Mouse (Mus musculus): ENCODE data around the gene Piwil4. TPM values are rescaled to one million over a fixed set of nuclear protein-coding genes. Genes with fewer than 3 reads are reported as not detected.

Gene Piwil4
- polyA plus RNA-seq, 1 experiment from 2014 or later, result not detected

- DNase-seq (ENCODE audit: low spot score), result peak; percentile 64
- WGBS, result 31% methylated on average over 7 of the region's 7 CpGs
- no peaks in the 10 kb centered on the region for H3K27me3 ChIP-seq (ENCODE audit: control insufficient read depth, insufficient read depth, low read length)
- no peaks in the 10 kb centered on the region for H3K36me3 ChIP-seq (ENCODE audit: control insufficient read depth, insufficient read depth, low read length)
- H3K4me1 ChIP-seq (replicated peaks; ENCODE audit: control insufficient read depth, insufficient read depth, low read length), result no peaks in the 10 kb centered on the region
- no peak overlapping the region for H3K4me3 ChIP-seq (ENCODE audit: low read depth, low read length)
- no peak overlapping the region for H3K9ac ChIP-seq (ENCODE audit: low read length)
- H3K9me3 ChIP-seq (ENCODE audit: control insufficient read depth, low read length), result no peaks in the 10 kb centered on the region
- no peak; the same call in 1 of the 2 replicates for ATAC-seq (replicated peaks; ENCODE audit: low FRiP score)
- H3K27ac ChIP-seq (ENCODE audit: low read depth, low read length), result no peak overlapping the region
- no peak overlapping the region for H3K4me2 ChIP-seq (ENCODE audit: low read depth, low read length, severe bottlenecking)
Measured at GRCm38 (mm10) chr9:14764765-14765164, 24.2 kb upstream of the Piwil4 start.

- Histone ChIP-seq H3K4me1 (replicated peaks; ENCODE audit: control insufficient read depth, insufficient read depth, low read length) (no peaks in the 10 kb centered on the region), H3K27ac (ENCODE audit: low read depth, low read length) (no peak overlapping the region), H3K9ac (ENCODE audit: low read length) (no peak overlapping the region), H3K4me3 (ENCODE audit: low read depth, low read length) (no peak overlapping the region), H3K9me3 (ENCODE audit: control insufficient read depth, low read length) (no peaks in the 10 kb centered on the region), H3K27me3 (ENCODE audit: control insufficient read depth, insufficient read depth, low read length) (no peaks in the 10 kb centered on the region), H3K36me3 (ENCODE audit: control insufficient read depth, insufficient read depth, low read length) (no peaks in the 10 kb centered on the region), H3K4me2 (ENCODE audit: low read depth, low read length, severe bottlenecking) (no peak overlapping the region)
- DNase-seq (ENCODE audit: low spot score), result no peak
- ATAC-seq (replicated peaks; ENCODE audit: low FRiP score), result no peak
Measured at GRCm38 (mm10) chr9:14759261-14759660, 18.7 kb upstream of the Piwil4 start.

GRCm38 (mm10) chr9:14758590-14758989, 18.1 kb upstream of the Piwil4 start:
- DNase-seq (ENCODE audit: low spot score) (no peak), ATAC-seq (replicated peaks; ENCODE audit: low FRiP score) (no peak)
- Histone ChIP-seq H3K4me1 (replicated peaks; ENCODE audit: control insufficient read depth, insufficient read depth, low read length) (no peaks in the 10 kb centered on the region), H3K4me3 (ENCODE audit: low read depth, low read length) (no peak overlapping the region), H3K4me2 (ENCODE audit: low read depth, low read length, severe bottlenecking) (no peak overlapping the region), H3K27me3 (ENCODE audit: control insufficient read depth, insufficient read depth, low read length) (no peaks in the 10 kb centered on the region), H3K9me3 (ENCODE audit: control insufficient read depth, low read length) (no peaks in the 10 kb centered on the region), H3K36me3 (ENCODE audit: control insufficient read depth, insufficient read depth, low read length) (no peaks in the 10 kb centered on the region), H3K27ac (ENCODE audit: low read depth, low read length) (no peak overlapping the region), H3K9ac (ENCODE audit: low read length) (no peak overlapping the region)
- WGBS, result 78% methylated on average over 7 of the region's 7 CpGs

- WGBS, result 85% methylated on average over 3 of the region's 3 CpGs
- DNase-seq (ENCODE audit: low spot score), result peak; percentile 20
Measured at GRCm38 (mm10) chr9:14754469-14754868, 13.9 kb upstream of the Piwil4 start.

GRCm38 (mm10) chr9:14753947-14754346, 13.4 kb upstream of the Piwil4 start:
- no peak overlapping the region for H3K4me2 ChIP-seq (ENCODE audit: low read depth, low read length, severe bottlenecking)
- no peaks in the 10 kb centered on the region for H3K36me3 ChIP-seq (ENCODE audit: control insufficient read depth, insufficient read depth, low read length)
- peaks cover 5% of the 10 kb centered on the region; the same call in 1 of the 2 replicates for H3K4me1 ChIP-seq (replicated peaks; ENCODE audit: control insufficient read depth, insufficient read depth, low read length)
- DNase-seq (ENCODE audit: low spot score) (no peak), ATAC-seq (replicated peaks; ENCODE audit: low FRiP score) (no peak)
- peaks cover 12% of the 10 kb centered on the region for H3K27me3 ChIP-seq (ENCODE audit: control insufficient read depth, insufficient read depth, low read length)
- H3K4me3 ChIP-seq (ENCODE audit: low read depth, low read length), result no peak overlapping the region
- no peak overlapping the region for H3K27ac ChIP-seq (ENCODE audit: low read depth, low read length)
- no peaks in the 10 kb centered on the region for H3K9me3 ChIP-seq (ENCODE audit: control insufficient read depth, low read length)
- H3K9ac ChIP-seq (ENCODE audit: low read length), result no peak overlapping the region

More at GRCm38 (mm10) chr9:14754469-14754868, 13.9 kb upstream of the Piwil4 start:
- Histone ChIP-seq H3K27me3 (ENCODE audit: control insufficient read depth, insufficient read depth, low read length) (peaks cover 12% of the 10 kb centered on the region), H3K36me3 (ENCODE audit: control insufficient read depth, insufficient read depth, low read length) (no peaks in the 10 kb centered on the region), H3K9me3 (ENCODE audit: control insufficient read depth, low read length) (no peaks in the 10 kb centered on the region), H3K4me2 (ENCODE audit: low read depth, low read length, severe bottlenecking) (no peak overlapping the region), H3K4me1 (replicated peaks; ENCODE audit: control insufficient read depth, insufficient read depth, low read length) (peaks cover 5% of the 10 kb centered on the region; the same call in 1 of the 2 replicates), H3K9ac (ENCODE audit: low read length) (no peak overlapping the region), H3K27ac (ENCODE audit: low read depth, low read length) (no peak overlapping the region), H3K4me3 (ENCODE audit: low read depth, low read length) (no peak overlapping the region)
- no peak for ATAC-seq (replicated peaks; ENCODE audit: low FRiP score)

GRCm38 (mm10) chr9:14752001-14752522, 11.5 kb upstream of the Piwil4 start, which contains the start of gene Fut4:
TSS of gene Fut4 (minus strand) at chr9:14752393.
- H3K36me3 ChIP-seq (ENCODE audit: control insufficient read depth, insufficient read depth, low read length), result no peaks in the 10 kb centered on the region
- peaks cover 12% of the 10 kb centered on the region for H3K27me3 ChIP-seq (ENCODE audit: control insufficient read depth, insufficient read depth, low read length)
- H3K9ac ChIP-seq (ENCODE audit: low read length), result peak within 1 kb of the TSS; percentile 56
- no peaks in the 10 kb centered on the region for H3K9me3 ChIP-seq (ENCODE audit: control insufficient read depth, low read length)
- H3K27ac ChIP-seq (ENCODE audit: low read depth, low read length), result no peak within 1 kb of the TSS
- peaks cover 5% of the 10 kb centered on the region; the same call in 1 of the 2 replicates for H3K4me1 ChIP-seq (replicated peaks; ENCODE audit: control insufficient read depth, insufficient read depth, low read length)
- under 1% methylated on average over 24 of the region's 28 CpGs for WGBS
- peak within 1 kb of the TSS; percentile 95 for H3K4me2 ChIP-seq (ENCODE audit: low read depth, low read length, severe bottlenecking)
- DNase-seq (ENCODE audit: low spot score) (peak; percentile 68), ATAC-seq (replicated peaks; ENCODE audit: low FRiP score) (peak; percentile 79)
- H3K4me3 ChIP-seq (ENCODE audit: low read depth, low read length), result peak within 1 kb of the TSS; percentile 51

- H3K4me2 ChIP-seq (ENCODE audit: low read depth, low read length, severe bottlenecking), result peak overlapping the region; percentile 95
- H3K36me3 ChIP-seq (ENCODE audit: control insufficient read depth, insufficient read depth, low read length), result no peaks in the 10 kb centered on the region
- ATAC-seq (replicated peaks; ENCODE audit: low FRiP score) (peak; percentile 79), DNase-seq (ENCODE audit: low spot score) (peak; percentile 70)
- H3K4me1 ChIP-seq (replicated peaks; ENCODE audit: control insufficient read depth, insufficient read depth, low read length), result peaks cover 5% of the 10 kb centered on the region; the same call in 1 of the 2 replicates
- H3K4me3 ChIP-seq (ENCODE audit: low read depth, low read length), result peak overlapping the region; percentile 51
- peak overlapping the region; percentile 56 for H3K9ac ChIP-seq (ENCODE audit: low read length)
- H3K27ac ChIP-seq (ENCODE audit: low read depth, low read length), result no peak overlapping the region
- H3K27me3 ChIP-seq (ENCODE audit: control insufficient read depth, insufficient read depth, low read length), result peaks cover 12% of the 10 kb centered on the region
- no peaks in the 10 kb centered on the region for H3K9me3 ChIP-seq (ENCODE audit: control insufficient read depth, low read length)
- under 1% methylated on average over 49 of the region's 50 CpGs for WGBS
Measured at GRCm38 (mm10) chr9:14751503-14752000, 11.0 kb upstream of the Piwil4 start.

- Histone ChIP-seq H3K9me3 (ENCODE audit: control insufficient read depth, low read length) (no peaks in the 10 kb centered on the region), H3K4me3 (ENCODE audit: low read depth, low read length) (peak overlapping the region; percentile 51), H3K27ac (ENCODE audit: low read depth, low read length) (no peak overlapping the region), H3K4me1 (replicated peaks; ENCODE audit: control insufficient read depth, insufficient read depth, low read length) (peaks cover 5% of the 10 kb centered on the region; the same call in 1 of the 2 replicates), H3K4me2 (ENCODE audit: low read depth, low read length, severe bottlenecking) (peak overlapping the region; percentile 95), H3K9ac (ENCODE audit: low read length) (peak overlapping the region; percentile 56), H3K27me3 (ENCODE audit: control insufficient read depth, insufficient read depth, low read length) (peaks cover 12% of the 10 kb centered on the region), H3K36me3 (ENCODE audit: control insufficient read depth, insufficient read depth, low read length) (no peaks in the 10 kb centered on the region)
- DNase-seq (ENCODE audit: low spot score) (peak; percentile 56), ATAC-seq (replicated peaks; ENCODE audit: low FRiP score) (peak; percentile 36)
- WGBS, result 56% methylated on average over 42 of the region's 42 CpGs
Measured at GRCm38 (mm10) chr9:14750901-14751502, 10.5 kb upstream of the Piwil4 start.

Measured in forebrain, embryonic 11.5 days (tissue).